Mouse (Mus musculus): ENCODE measurements around the gene Npm3. TPM values are rescaled to one million over a fixed set of nuclear protein-coding genes. Genes with fewer than 3 reads are reported as not detected.
A peak's percentile ranks its signal among the peaks of the same experiment; 100 is the strongest.

The Npm3 gene
- polyA plus RNA-seq, 1 experiment from 2014 or later, result 9.1 TPM

GRCm38 (mm10) chr19:45727231-45727630, 22.2 kb downstream of the Npm3 start:
- no peak for ATAC-seq (replicated peaks; ENCODE audit: insufficient number of reproducible peaks, insufficient read depth, low FRiP score, low read depth)
- WGBS, result 66% methylated on average over 10 of the region's 10 CpGs
- Histone ChIP-seq H3K36me3 (no peaks in the 10 kb centered on the region), H3K4me3 (no peak overlapping the region), H3K27ac (no peak overlapping the region), H3K4me1 (replicated peaks) (no peaks in the 10 kb centered on the region; the same call in 1 of the 2 replicates), H3K9me3 (replicated peaks) (no peaks in the 10 kb centered on the region), H3K9ac (no peak overlapping the region), H3K4me2 (no peak overlapping the region), H3K27me3 (peaks cover 16% of the 10 kb centered on the region)

GRCm38 (mm10) chr19:45725677-45726277, 23.6 kb downstream of the Npm3 start:
- no peaks in the 10 kb centered on the region for H3K9me3 ChIP-seq (replicated peaks)
- H3K4me2 ChIP-seq, result no peak overlapping the region
- H3K9ac ChIP-seq, result no peak overlapping the region
- H3K4me3 ChIP-seq, result no peak overlapping the region
- no peak overlapping the region for H3K27ac ChIP-seq
- 40% methylated on average over 14 of the region's 14 CpGs for whole genome bisulfite sequencing
- ATAC-seq (replicated peaks; ENCODE audit: insufficient number of reproducible peaks, insufficient read depth, low FRiP score, low read depth), result no peak
- H3K4me1 ChIP-seq (replicated peaks), result no peaks in the 10 kb centered on the region; the same call in 1 of the 2 replicates
- H3K27me3 ChIP-seq, result peaks cover 16% of the 10 kb centered on the region
- no peaks in the 10 kb centered on the region for H3K36me3 ChIP-seq

GRCm38 (mm10) chr19:45722188-45722587, 27.2 kb downstream of the Npm3 start:
- no peak overlapping the region for H3K27ac ChIP-seq
- H3K36me3 ChIP-seq, result no peaks in the 10 kb centered on the region
- ATAC-seq (replicated peaks; ENCODE audit: insufficient number of reproducible peaks, insufficient read depth, low FRiP score, low read depth), result no peak
- 72% methylated on average over 5 of the region's 5 CpGs for WGBS
- no peak overlapping the region for H3K9ac ChIP-seq
- no peak overlapping the region for H3K4me3 ChIP-seq
- no peak overlapping the region for H3K4me2 ChIP-seq
- peaks cover 3% of the 10 kb centered on the region; the same call in 1 of the 2 replicates for H3K27me3 ChIP-seq
- H3K9me3 ChIP-seq (replicated peaks), result no peaks in the 10 kb centered on the region
- peaks cover 8% of the 10 kb centered on the region for H3K4me1 ChIP-seq (replicated peaks)

GRCm38 (mm10) chr19:45718286-45718685, 31.1 kb downstream of the Npm3 start:
- no peak for ATAC-seq (replicated peaks; ENCODE audit: insufficient number of reproducible peaks, insufficient read depth, low FRiP score, low read depth)
- H3K4me2 ChIP-seq, result peak overlapping the region; percentile 61
- 45% methylated on average over 3 of the region's 3 CpGs for WGBS
- no peak overlapping the region for H3K9ac ChIP-seq
- no peaks in the 10 kb centered on the region for H3K36me3 ChIP-seq
- H3K9me3 ChIP-seq (replicated peaks), result no peaks in the 10 kb centered on the region
- peaks cover 12% of the 10 kb centered on the region for H3K4me1 ChIP-seq (replicated peaks)
- H3K27ac ChIP-seq, result no peak overlapping the region
- peak overlapping the region; percentile 32 for H3K4me3 ChIP-seq
- no peaks in the 10 kb centered on the region for H3K27me3 ChIP-seq

- Histone ChIP-seq H3K4me2 (peak overlapping the region; percentile 61), H3K27me3 (no peaks in the 10 kb centered on the region), H3K9me3 (replicated peaks) (no peaks in the 10 kb centered on the region), H3K4me3 (peak overlapping the region; percentile 32), H3K4me1 (replicated peaks) (peaks cover 12% of the 10 kb centered on the region), H3K27ac (peak overlapping the region; percentile 45; the same call in 1 of the 2 replicates), H3K9ac (peak overlapping the region; percentile 14; the same call in 1 of the 2 replicates), H3K36me3 (no peaks in the 10 kb centered on the region)
- peak; percentile 72 for ATAC-seq (replicated peaks; ENCODE audit: insufficient number of reproducible peaks, insufficient read depth, low FRiP score, low read depth)
- 9% methylated on average over 16 of the region's 16 CpGs for WGBS
These were observed 31.7 kb downstream of the Npm3 start for GRCm38 (mm10) chr19:45717493-45718220.

- Histone ChIP-seq H3K4me2 (no peak overlapping the region), H3K27ac (no peak overlapping the region), H3K9ac (no peak overlapping the region), H3K4me1 (replicated peaks) (no peaks in the 10 kb centered on the region), H3K9me3 (replicated peaks) (no peaks in the 10 kb centered on the region), H3K27me3 (no peaks in the 10 kb centered on the region), H3K4me3 (no peak overlapping the region), H3K36me3 (no peaks in the 10 kb centered on the region)
- WGBS, result 70% methylated on average over 3 of the region's 3 CpGs
- no peak for ATAC-seq (replicated peaks; ENCODE audit: insufficient number of reproducible peaks, insufficient read depth, low FRiP score, low read depth)
These were observed 40.7 kb downstream of the Npm3 start for GRCm38 (mm10) chr19:45708704-45709103.

Other genes starting within 250 kb of the Npm3 start
- 11.5 and 14.7 TPM in 2 replicates for gene Poll, start 189.1 kb downstream of the Npm3 start, polyA plus RNA-seq (2015; fragmentation: Nextera tagmentation; extraction: Ambion mirVana)
- gene Gm17018, start 189.0 kb downstream of the Npm3 start, polyA plus RNA-seq (2015; fragmentation: Nextera tagmentation; extraction: Ambion mirVana), result 28.3 and 29.3 TPM in 2 replicates
- gene Fbxw4, start 89.3 kb downstream of the Npm3 start, polyA plus RNA-seq (2015; fragmentation: Nextera tagmentation; extraction: Ambion mirVana), result 3.5 and 7.7 TPM in 2 replicates
- 0.47 and 0.52 TPM in 2 replicates for gene Fgf8, start 6.7 kb downstream of the Npm3 start, polyA plus RNA-seq (2015; fragmentation: Nextera tagmentation; extraction: Ambion mirVana)
- gene Mgea5, start 34.2 kb upstream of the Npm3 start, polyA plus RNA-seq (2015; fragmentation: Nextera tagmentation; extraction: Ambion mirVana), result 33.8 and 38.1 TPM in 2 replicates
- gene Kcnip2, start 66.5 kb upstream of the Npm3 start, polyA plus RNA-seq (2015; fragmentation: Nextera tagmentation; extraction: Ambion mirVana), result 6.9 and 10.0 TPM in 2 replicates
- 12.2 and 15.3 TPM in 2 replicates for gene Armh3, start 248.9 kb upstream of the Npm3 start, polyA plus RNA-seq (2015; fragmentation: Nextera tagmentation; extraction: Ambion mirVana)